Mouse (Mus musculus) midbrain, embryonic 13.5 days (tissue): ENCODE data around the gene Epop. TPM values are rescaled to one million over a fixed set of nuclear protein-coding genes. Genes with fewer than 3 reads are reported as not detected.
"Not testable (repeated sequence)": the region's sequence is repeated elsewhere in the genome, so short reads cannot be mapped to it uniquely, and the experiment has no call there.

Experiments used
- ATAC-seq: fragments of 200-750 bp; cut with Nextera tagmentation; 2 replicates; pipeline ENCODE4 v1.8.0; 2017; ENCODE audit warnings: mild to moderate bottlenecking, moderate TSS enrichment, moderate library complexity
- H3K27ac ChIP-seq: fragments of 300-500 bp; sonication (generic); 2 replicates; pipeline ENCODE4 v1.5.1; 2015; ENCODE audit warnings: inconsistent platforms, mild to moderate bottlenecking, moderate library complexity
- H3K27me3 ChIP-seq: fragments of 300-500 bp; sonication (generic); 2 replicates; pipeline ENCODE4 v1.6.1; 2015; ENCODE audit warnings: mild to moderate bottlenecking, inconsistent platforms
- H3K36me3 ChIP-seq: fragments of 300-500 bp; sonication (generic); 2 replicates; pipeline ENCODE4 v1.6.1; 2015; ENCODE audit warnings: mild to moderate bottlenecking, inconsistent platforms
- H3K4me1 ChIP-seq: fragments of 300-500 bp; sonication (generic); replicated peaks from 2 replicates; pipeline ENCODE4 v1.6.1; 2015; ENCODE audit warnings: inconsistent platforms
- H3K4me2 ChIP-seq: fragments of 300-500 bp; sonication (generic); replicated peaks from 2 replicates; pipeline ENCODE4 v1.6.1; 2015; ENCODE audit warnings: moderate library complexity, mild to moderate bottlenecking, inconsistent platforms
- H3K4me3 ChIP-seq: fragments of 300-500 bp; sonication (generic); replicated peaks from 2 replicates; pipeline ENCODE4 v1.5.1; 2015; ENCODE audit warnings: mild to moderate bottlenecking, inconsistent platforms
- H3K9ac ChIP-seq: fragments of 300-500 bp; sonication (generic); replicated peaks from 2 replicates; pipeline ENCODE4 v1.6.1; 2015; ENCODE audit warnings: mild to moderate bottlenecking, inconsistent platforms
- H3K9me3 ChIP-seq: fragments of 300-500 bp; sonication (generic); 2 replicates; pipeline ENCODE4 v1.6.1; 2016; ENCODE audit warnings: mild to moderate bottlenecking, inconsistent platforms
- WGBS: fragments of 180-500 bp; shearing (Covaris S2); methylation state at CpG from one replicate; pipeline ENCODE4 v1.1.7; 2015; 5-methylcytosine and 5-hydroxymethylcytosine counted together
- polyA plus RNA-seq: library from polyadenylated mRNA; unstranded; fragments of >200 nt; fragmentation: Nextera tagmentation; extraction: Ambion mirVana; gene quantifications from 2 replicates; pipeline ENCODE4 v1.2.1, GENCODE M21; 2015

Epop gene
- polyA plus RNA-seq, 1 experiment from 2014 or later: 4.2 TPM

DNA sequence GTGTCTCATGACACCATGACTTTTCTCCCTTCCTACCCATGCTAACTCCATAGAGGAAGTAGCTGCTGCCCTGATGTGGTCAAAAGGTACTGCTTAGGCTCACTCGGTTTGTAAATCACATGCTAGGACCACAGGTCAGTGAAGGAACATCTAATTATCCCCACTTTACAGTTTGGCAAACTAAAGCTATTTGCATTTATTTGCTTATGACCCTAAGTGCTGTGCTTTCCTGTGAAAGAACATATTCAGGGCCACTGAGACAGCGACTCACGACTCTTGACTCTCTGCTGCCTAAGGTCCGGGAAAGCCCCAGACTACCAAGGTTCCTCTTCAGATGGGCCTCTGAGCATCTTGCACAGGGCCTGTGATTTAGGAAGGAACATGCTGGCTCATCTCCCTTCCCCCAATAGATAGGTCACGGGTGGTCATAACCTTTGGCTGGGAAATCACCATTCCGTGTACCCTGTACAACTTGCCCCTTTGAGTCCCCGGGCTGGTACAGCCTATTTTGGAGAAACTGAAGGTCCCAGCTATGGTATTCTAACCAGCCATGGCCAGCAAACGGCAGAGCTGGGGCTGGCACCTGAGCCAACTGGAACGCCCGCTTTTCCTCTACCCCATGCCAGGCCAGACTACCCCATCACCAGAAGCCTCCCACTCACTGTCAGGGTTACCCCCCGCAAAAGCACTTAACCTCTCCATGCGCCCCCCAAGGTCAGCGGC lies 29.9 kb upstream of the Epop start:
- peak overlapping the region; percentile 83 for H3K4me2 ChIP-seq
- WGBS: 11% methylated on average over 13 of the region's 13 CpGs
- H3K27ac ChIP-seq: peak overlapping the region; percentile 58
- H3K36me3 ChIP-seq: no peaks in the 10 kb centered on the region
- H3K27me3 ChIP-seq: peaks cover 20% of the 10 kb centered on the region
- no peak for ATAC-seq
- H3K4me1 ChIP-seq: peaks cover 39% of the 10 kb centered on the region
- peak overlapping the region; percentile 86 for H3K9ac ChIP-seq
- peak overlapping the region; percentile 93 for H3K4me3 ChIP-seq
- H3K9me3 ChIP-seq: no peaks in the 10 kb centered on the region

GRCm38 (mm10) chr11:97658751-97659266 lies 29.3 kb upstream of the Epop start:
- H3K27me3 ChIP-seq: peaks cover 20% of the 10 kb centered on the region
- H3K27ac ChIP-seq: no peak overlapping the region
- H3K9ac ChIP-seq: no peak overlapping the region
- ATAC-seq: no peak
- peaks cover 35% of the 10 kb centered on the region for H3K4me1 ChIP-seq
- H3K36me3 ChIP-seq: no peaks in the 10 kb centered on the region
- 77% methylated on average over 11 of the region's 11 CpGs for WGBS
- H3K4me3 ChIP-seq: peak overlapping the region; percentile 93
- H3K9me3 ChIP-seq: no peaks in the 10 kb centered on the region
- H3K4me2 ChIP-seq: peak overlapping the region; percentile 83

DNA sequence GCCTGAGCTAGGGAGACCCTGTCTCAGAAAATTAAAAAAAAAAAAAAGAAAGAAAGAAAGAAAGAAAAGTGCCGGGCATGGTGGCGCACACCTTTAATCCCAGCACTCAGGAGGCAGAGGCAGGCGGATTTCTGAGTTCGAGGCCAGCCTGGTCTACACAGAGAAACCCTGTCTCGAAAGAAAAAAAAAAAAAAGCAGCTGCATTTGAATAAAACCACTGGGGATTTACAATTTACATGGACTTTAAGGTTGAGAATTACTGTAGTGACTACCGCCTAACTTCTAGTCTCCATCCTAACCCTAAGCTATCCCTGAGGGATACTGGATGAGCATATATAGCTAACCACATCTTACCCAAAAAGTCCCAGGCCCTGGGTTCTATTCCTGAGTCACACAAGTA lies 28.5 kb upstream of the Epop start:
- Histone ChIP-seq H3K27me3 (peaks cover 20% of the 10 kb centered on the region), H3K4me1 (peaks cover 35% of the 10 kb centered on the region)
- not testable (repeated sequence) for H3K9me3 ChIP-seq, H3K9ac ChIP-seq, H3K36me3 ChIP-seq, ATAC-seq, H3K4me3 ChIP-seq, H3K27ac ChIP-seq, H3K4me2 ChIP-seq
- WGBS: 90% methylated on average over 6 of the region's 6 CpGs

- Histone ChIP-seq H3K4me1 (peaks cover 30% of the 10 kb centered on the region), H3K36me3 (no peaks in the 10 kb centered on the region), H3K27me3 (peaks cover 19% of the 10 kb centered on the region), H3K9ac (no peak overlapping the region), H3K27ac (no peak overlapping the region), H3K9me3 (no peaks in the 10 kb centered on the region), H3K4me2 (no peak overlapping the region), H3K4me3 (no peak overlapping the region)
- no peak for ATAC-seq
- WGBS: 58% methylated on average over 4 of the region's 6 CpGs
Observed at GRCm38 (mm10) chr11:97657184-97657945, 27.9 kb upstream of the Epop start.

- no peaks in the 10 kb centered on the region for H3K36me3 ChIP-seq
- H3K4me1 ChIP-seq: peaks cover 21% of the 10 kb centered on the region
- H3K4me2 ChIP-seq: no peak overlapping the region
- H3K9ac ChIP-seq: no peak overlapping the region
- H3K9me3 ChIP-seq: no peaks in the 10 kb centered on the region
- H3K4me3 ChIP-seq: no peak overlapping the region
- WGBS: 74% methylated on average over 14 of the region's 14 CpGs
- no peak for ATAC-seq
- no peak overlapping the region for H3K27ac ChIP-seq
- H3K27me3 ChIP-seq: peaks cover 9% of the 10 kb centered on the region
Observed at GRCm38 (mm10) chr11:97656269-97656971, 26.9 kb upstream of the Epop start.

DNA sequence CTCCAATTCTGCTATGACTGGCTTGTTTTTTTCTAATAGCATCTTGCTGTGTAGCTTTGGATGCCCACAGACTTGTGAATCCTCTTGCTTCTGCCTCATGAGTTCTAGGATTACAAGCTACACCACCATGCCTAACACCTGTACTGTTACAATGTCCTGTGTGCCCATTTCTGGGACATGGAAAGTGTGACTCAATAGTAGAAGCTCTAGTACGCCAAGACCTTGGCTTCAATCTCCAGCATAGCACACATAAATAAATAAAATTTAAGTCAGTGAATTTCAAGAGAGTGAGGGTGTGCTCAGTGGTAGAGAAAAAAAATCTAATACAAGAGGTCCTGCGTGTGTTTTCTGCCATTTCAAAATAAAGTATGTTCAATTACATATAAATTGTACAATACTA lies 24.7 kb upstream of the Epop start:
- no peak for ATAC-seq
- Histone ChIP-seq H3K9ac (no peak overlapping the region), H3K4me2 (no peak overlapping the region), H3K27me3 (no peaks in the 10 kb centered on the region), H3K4me3 (no peak overlapping the region), H3K27ac (no peak overlapping the region), H3K4me1 (peaks cover 4% of the 10 kb centered on the region), H3K9me3 (no peaks in the 10 kb centered on the region), H3K36me3 (no peaks in the 10 kb centered on the region)
- 97% methylated on average over 2 of the region's 2 CpGs for WGBS

DNA sequence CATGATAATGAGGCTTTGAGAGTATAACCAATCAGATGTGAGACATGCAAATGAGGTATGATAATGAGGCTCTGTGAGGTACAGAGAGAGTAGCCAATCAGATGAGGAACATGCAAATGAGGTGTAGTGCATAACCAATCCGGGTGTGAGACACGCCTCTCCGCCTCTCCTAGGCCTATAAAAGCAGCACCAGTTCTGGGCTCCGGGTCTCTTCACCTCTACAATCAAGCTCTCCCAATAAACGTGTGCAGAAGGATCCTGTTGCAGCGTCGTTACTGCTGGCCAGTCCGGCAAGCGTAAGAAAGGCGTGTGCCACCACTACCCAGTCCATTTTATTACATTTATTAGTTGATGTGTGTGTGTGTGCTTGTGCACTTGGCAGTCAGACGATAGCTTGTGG lies 23.9 kb upstream of the Epop start:
- not testable (repeated sequence) for ATAC-seq, H3K36me3 ChIP-seq, H3K9ac ChIP-seq, H3K27ac ChIP-seq, H3K4me2 ChIP-seq, H3K4me3 ChIP-seq, H3K27me3 ChIP-seq, H3K4me1 ChIP-seq, H3K9me3 ChIP-seq
- WGBS: 90% methylated on average over 11 of the region's 11 CpGs

DNA sequence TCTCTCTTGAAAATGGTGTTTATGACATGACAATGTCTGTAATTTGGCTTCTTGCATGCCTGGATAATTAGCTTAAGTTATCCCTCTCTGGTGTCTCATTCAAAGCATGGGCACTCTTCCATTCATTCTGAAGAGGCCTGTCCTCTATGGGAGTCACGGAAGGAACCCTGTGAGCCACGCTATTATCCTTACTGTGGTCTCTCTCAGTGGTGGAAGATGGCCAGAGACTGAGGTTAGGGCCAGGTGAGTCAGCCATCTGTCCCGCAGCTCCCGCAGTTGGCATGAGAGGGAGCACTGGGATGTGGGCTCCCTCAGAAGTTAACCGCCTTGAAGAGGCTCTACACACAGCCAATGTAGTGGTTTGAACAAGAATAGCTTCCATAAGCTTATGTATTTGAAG lies 20.8 kb upstream of the Epop start:
- no peaks in the 10 kb centered on the region; the same call in 1 of the 2 replicates for H3K4me1 ChIP-seq

GRCm38 (mm10) chr11:97648541-97648940 lies 19.0 kb upstream of the Epop start:
- not testable (repeated sequence) for H3K27ac ChIP-seq, ATAC-seq, H3K36me3 ChIP-seq, H3K4me2 ChIP-seq, H3K9ac ChIP-seq, H3K27me3 ChIP-seq, H3K4me3 ChIP-seq, H3K9me3 ChIP-seq, H3K4me1 ChIP-seq
- WGBS: 87% methylated on average over 4 of the region's 4 CpGs

More for the DNA sequence above, 20.8 kb upstream of the Epop start:
- no peaks in the 10 kb centered on the region for H3K27me3 ChIP-seq
- no peak for ATAC-seq
- no peaks in the 10 kb centered on the region for H3K9me3 ChIP-seq
- no peak overlapping the region for H3K27ac ChIP-seq
- no peak overlapping the region for H3K9ac ChIP-seq
- no peak overlapping the region for H3K4me3 ChIP-seq
- H3K4me2 ChIP-seq: no peak overlapping the region
- H3K36me3 ChIP-seq: no peaks in the 10 kb centered on the region
- 55% methylated on average over 5 of the region's 5 CpGs for WGBS

GRCm38 (mm10) chr11:97644834-97645233 lies 15.3 kb upstream of the Epop start:
- Histone ChIP-seq H3K27me3 (no peaks in the 10 kb centered on the region), H3K4me2 (no peak overlapping the region), H3K36me3 (no peaks in the 10 kb centered on the region), H3K4me1 (no peaks in the 10 kb centered on the region), H3K9ac (no peak overlapping the region), H3K27ac (no peak overlapping the region), H3K4me3 (no peak overlapping the region), H3K9me3 (0 out of 2 replicates have a peak, but pooled peaks cover 4% of the 10 kb centered on the region)
- ATAC-seq: no peak
- WGBS: 5% methylated on average over 6 of the region's 6 CpGs

DNA sequence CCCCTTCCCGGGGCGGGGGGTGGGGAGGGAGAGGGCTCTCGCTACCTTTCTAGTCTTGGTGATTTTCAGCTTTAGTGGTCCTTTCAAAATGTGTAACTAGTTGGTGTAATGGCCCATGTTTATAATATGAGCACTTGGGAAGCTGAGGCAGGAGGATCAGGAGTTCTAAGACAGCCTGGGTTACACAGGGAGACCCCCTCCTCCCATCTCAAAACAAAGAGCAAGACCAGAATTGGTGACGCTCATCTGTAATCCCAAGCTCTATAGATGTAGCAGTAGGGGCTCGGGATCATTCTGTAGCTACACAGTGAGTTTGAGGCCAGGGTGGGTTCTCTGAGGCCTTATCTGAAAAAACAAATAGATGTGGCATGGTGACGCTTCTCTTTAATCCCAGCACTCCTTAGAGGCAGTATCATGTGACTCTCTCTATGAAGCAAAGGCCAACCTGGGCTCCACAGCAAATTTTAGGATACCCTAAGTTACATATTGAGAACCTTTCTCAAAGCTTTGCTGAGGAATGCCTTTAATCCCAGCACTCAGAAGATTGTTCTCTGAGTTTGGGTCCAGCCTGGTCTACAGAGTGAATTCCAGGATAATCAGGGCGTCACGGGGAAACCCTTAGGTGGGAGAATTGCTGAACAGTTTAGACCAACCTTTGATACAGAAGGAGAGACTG lies 14.0 kb upstream of the Epop start:
- H3K4me3 ChIP-seq: no peak overlapping the region
- no peak overlapping the region for H3K9ac ChIP-seq

More for the DNA sequence above, 14.0 kb upstream of the Epop start:
- Histone ChIP-seq H3K36me3 (no peaks in the 10 kb centered on the region), H3K27me3 (no peaks in the 10 kb centered on the region), H3K9me3 (0 out of 2 replicates have a peak, but pooled peaks cover 4% of the 10 kb centered on the region), H3K4me2 (no peak overlapping the region), H3K27ac (no peak overlapping the region), H3K4me1 (no peaks in the 10 kb centered on the region)
- WGBS: 80% methylated on average over 8 of the region's 8 CpGs
- ATAC-seq: no peak
